Mouse (Mus musculus) E14TG2a.4 (cell line): ENCODE data around the gene Dpyd.

ENCODE experiments used
- H3K27me3 ChIP-seq: 2 replicates; pipeline ENCODE4 v1.6.1; 2014; ENCODE audit warnings: low read length, control low read depth; ENCODE audit not compliant: insufficient read depth
- H3K36me3 ChIP-seq: 2 replicates; pipeline ENCODE4 v1.6.1; 2014; ENCODE audit warnings: low read length, control low read depth; ENCODE audit not compliant: insufficient read depth
- H3K4me1 ChIP-seq: replicated peaks from 2 replicates; pipeline ENCODE4 v1.6.1; 2014; ENCODE audit warnings: low read depth, low read length, control low read depth
- H3K4me3 ChIP-seq: replicated peaks from 2 replicates; pipeline ENCODE4 v1.5.1; 2014; ENCODE audit warnings: mild to moderate bottlenecking, low read length
- H3K9me3 ChIP-seq: 2 replicates; pipeline ENCODE4 v1.6.1; 2014; ENCODE audit warnings: low read length, control low read depth
- CTCF ChIP-seq: conservative IDR thresholded peaks from 2 replicates; pipeline ENCODE4 v1.5.1; 2014; ENCODE audit warnings: low read length
- NANOG ChIP-seq: IDR thresholded peaks from 2 replicates; pipeline ENCODE4 v1.6.1; 2014; ENCODE audit warnings: borderline replicate concordance, low read length, mixed read lengths
- POU5F1 ChIP-seq: IDR thresholded peaks from 2 replicates; pipeline ENCODE4 v1.6.1; 2014; ENCODE audit warnings: low read length, borderline replicate concordance

The Dpyd gene

DNA sequence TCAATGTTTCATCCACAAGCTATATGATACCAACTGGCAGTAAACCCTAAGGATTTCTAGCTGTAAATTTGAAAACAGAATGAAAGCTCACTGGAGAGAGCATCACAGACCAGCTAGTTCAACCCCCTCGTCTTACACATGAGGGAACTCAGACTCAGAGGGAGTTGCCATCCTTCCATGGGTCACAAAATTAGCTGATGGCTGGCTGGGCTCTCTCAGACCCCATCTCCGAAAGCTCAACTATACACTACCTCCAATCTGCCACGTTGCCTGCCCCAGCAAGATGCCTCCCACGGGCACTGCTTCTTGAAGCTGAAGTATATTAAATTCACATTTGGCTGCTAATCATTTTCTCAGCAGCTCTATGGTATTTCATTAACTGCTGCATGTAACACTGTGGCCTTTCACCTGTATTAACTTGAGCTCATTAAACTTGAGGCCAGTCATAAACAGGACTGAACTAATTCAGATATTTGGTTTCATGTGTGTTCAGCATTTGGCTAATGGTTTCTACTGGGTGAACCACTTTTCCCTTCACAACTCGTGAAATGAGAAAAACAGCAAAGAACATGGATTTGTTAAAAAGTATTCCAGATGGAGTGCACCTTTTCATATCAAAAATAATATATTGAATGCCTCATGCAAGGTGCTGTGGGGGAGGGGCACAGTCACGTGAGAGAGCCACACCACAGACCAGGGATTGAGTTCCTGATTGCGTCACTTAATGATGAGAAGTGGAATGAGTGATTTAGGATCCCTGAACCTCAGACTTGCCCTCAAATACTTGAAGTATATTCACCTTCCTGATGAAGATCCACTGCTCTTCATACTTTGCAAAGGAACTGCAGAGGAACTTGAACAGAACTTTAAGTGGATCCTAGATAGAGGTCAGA is 841.2 kb downstream of the Dpyd start:
- H3K4me3 ChIP-seq: no peak overlapping the region
- no peaks in the 10 kb centered on the region for H3K36me3 ChIP-seq
- TF ChIP-seq CTCF (no peak), NANOG (no peak), POU5F1 (no peak)
- H3K4me1 ChIP-seq: no peaks in the 10 kb centered on the region
- no peaks in the 10 kb centered on the region for H3K9me3 ChIP-seq
- no peaks in the 10 kb centered on the region for H3K27me3 ChIP-seq

DNA sequence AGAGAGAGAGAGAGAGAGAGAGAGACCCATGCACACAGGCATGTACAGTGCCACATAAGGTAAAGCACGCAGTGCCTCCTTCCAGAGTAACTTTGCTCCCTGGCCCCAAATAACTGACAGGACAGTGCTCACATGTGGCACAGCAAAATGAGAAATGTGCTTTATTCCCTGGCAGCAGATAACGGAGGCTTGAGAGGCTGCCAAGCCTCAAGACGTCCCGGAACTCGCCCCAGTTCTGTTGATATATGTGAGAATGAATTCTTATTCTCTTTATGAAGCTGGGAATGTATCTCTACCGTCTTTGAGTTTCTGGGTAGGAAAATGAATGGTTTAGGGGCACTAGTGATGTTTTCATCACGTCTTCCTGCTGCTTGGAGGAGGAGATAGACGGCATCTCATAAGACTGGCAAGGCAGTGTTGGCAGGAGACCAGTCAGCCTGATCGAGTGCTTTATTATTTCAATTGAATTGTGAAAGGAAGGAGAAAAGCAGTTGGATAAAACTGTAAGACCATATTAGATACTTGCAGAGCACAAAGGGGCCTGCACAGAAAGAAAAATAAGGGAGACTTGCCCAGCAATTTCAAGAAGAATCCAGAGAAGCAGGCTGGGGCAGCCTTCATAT is 857.3 kb downstream of the Dpyd start:
- TF ChIP-seq POU5F1 (no peak), CTCF (no peak), NANOG (no peak)
- Histone ChIP-seq H3K4me3 (no peak overlapping the region), H3K9me3 (peaks cover 8% of the 10 kb centered on the region; the same call in 1 of the 2 replicates), H3K4me1 (no peaks in the 10 kb centered on the region), H3K27me3 (no peaks in the 10 kb centered on the region), H3K36me3 (no peaks in the 10 kb centered on the region)

DNA sequence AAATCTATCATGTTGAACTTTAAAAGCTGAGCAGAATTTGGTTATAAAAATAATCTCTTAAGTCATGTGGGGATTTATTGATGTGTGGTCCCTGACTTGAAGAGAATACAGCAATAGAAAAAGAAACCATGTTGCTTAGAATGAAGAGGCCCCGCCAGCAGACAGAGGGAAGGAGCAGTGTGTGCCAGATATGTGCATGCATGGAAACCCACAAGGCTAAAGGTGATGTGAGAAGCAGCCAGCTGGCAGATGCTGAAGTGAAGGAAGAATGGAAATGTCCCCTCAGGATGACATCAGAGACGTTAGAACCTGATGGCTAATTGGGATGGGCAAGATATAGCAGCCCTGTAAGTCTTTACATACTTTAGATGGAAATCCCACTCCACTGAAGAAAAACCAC is 857.8 kb downstream of the Dpyd start:
- Histone ChIP-seq H3K4me3 (no peak overlapping the region), H3K9me3 (peaks cover 8% of the 10 kb centered on the region; the same call in 1 of the 2 replicates), H3K36me3 (no peaks in the 10 kb centered on the region), H3K4me1 (no peaks in the 10 kb centered on the region), H3K27me3 (no peaks in the 10 kb centered on the region)
- TF ChIP-seq POU5F1 (no peak), NANOG (no peak), CTCF (no peak)

DNA sequence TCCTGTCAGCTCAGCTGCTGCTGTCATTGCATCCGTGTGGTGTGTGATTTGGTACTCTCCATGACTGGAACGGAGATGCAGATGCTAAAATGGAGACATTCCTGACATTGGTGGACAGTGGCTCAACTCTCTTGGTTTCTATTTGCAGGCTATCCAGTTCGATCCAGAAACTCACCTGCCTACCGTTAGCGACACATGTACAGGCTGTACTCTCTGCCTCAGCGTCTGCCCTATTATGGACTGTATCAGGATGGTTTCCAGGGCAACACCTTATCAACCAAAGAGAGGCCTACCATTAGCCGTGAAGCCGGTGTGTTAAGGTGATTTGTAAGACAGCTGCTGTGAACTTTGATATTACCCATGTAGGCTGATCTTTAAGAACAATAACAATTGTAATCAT is 869.4 kb downstream of the Dpyd start:
- no peak overlapping the region for H3K4me3 ChIP-seq
- no peaks in the 10 kb centered on the region for H3K9me3 ChIP-seq
- no peak for TF ChIP-seq NANOG
- no peak for TF ChIP-seq POU5F1
- TF ChIP-seq CTCF: no peak
- H3K4me1 ChIP-seq: no peaks in the 10 kb centered on the region
- H3K36me3 ChIP-seq: no peaks in the 10 kb centered on the region
- H3K27me3 ChIP-seq: no peaks in the 10 kb centered on the region

DNA sequence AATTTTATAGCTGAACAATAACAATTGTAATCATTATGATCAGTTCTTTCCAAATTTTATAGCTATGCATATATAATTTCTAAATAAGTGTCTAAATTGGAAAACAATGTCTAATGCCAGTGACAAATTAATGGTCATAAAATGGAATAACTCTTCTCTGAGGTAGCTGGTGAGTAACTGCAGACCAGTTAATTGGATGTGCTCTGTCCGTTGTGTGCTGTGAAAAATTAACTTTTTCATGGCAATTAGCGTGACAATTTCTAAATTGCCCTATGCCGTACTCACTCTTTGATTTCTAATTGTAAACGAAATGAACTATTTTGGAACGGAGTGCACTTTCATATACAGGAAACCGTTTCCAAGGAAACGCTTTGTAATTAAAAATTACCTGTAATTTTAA is 869.8 kb downstream of the Dpyd start:
- TF ChIP-seq CTCF (no peak), NANOG (no peak), POU5F1 (no peak)
- no peaks in the 10 kb centered on the region for H3K9me3 ChIP-seq
- H3K27me3 ChIP-seq: no peaks in the 10 kb centered on the region
- no peaks in the 10 kb centered on the region for H3K36me3 ChIP-seq
- no peak overlapping the region for H3K4me3 ChIP-seq
- H3K4me1 ChIP-seq: no peaks in the 10 kb centered on the region

DNA sequence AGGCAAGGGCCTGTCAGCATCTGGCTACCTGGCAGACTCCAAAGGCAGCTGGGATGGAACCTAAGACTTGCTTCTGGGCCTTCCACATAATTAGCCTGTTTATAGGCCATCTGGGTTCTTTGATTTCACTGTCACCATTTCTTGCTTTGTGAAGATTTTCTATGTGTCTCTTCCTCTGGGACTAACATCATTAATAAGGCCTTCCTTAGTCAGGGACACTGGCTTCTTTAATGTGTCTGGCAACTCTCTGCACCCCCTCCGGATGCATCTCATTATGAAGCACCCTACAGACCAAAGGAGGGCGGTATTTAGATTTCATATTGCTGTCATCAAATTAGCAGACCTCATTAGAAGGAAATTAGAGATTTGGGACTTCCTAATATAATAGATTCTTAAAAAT is 885.6 kb downstream of the Dpyd start:
- Histone ChIP-seq H3K36me3 (no peaks in the 10 kb centered on the region), H3K4me3 (no peak overlapping the region), H3K4me1 (no peaks in the 10 kb centered on the region), H3K27me3 (no peaks in the 10 kb centered on the region), H3K9me3 (no peaks in the 10 kb centered on the region)
- TF ChIP-seq NANOG (no peak), CTCF (no peak), POU5F1 (no peak)

DNA sequence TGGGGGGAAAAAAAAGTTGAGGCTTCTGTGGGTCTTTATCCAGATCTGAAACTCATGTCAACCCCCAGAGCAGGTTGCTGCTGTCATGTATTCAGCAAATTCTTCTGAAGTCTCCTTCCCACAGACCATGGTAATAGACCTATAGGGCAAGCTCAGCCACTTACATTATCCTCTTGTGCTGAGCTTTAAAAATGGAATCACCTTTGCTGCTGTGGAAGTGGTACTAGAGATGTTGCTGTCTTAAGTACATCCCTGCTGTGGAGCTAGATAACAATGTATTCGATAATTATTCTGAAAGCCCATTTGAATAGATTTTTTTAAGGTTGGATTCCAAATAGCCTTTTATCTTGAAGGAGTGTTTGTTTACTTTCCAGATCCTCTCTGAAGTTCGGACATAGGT is 902.1 kb downstream of the Dpyd start:
- H3K4me1 ChIP-seq: no peaks in the 10 kb centered on the region

DNA sequence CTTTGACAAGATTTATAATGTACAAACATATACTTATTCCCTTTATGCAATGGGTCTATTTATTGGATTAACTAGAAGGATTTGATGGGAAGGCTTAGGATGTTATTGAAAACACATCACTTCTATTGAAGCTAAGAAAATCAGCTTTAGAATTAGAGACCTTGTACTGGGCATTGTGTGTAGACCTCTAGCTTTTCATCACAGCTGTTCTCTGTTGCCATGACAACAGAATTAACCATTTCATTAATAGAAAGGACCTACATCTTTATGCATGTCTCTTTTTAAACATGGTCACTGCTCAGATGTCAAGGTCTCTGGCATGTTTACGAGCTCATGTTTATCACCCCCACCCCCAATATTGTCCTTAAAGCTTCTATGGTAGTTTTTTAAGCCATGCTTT is 902.5 kb downstream of the Dpyd start:
- H3K36me3 ChIP-seq: no peaks in the 10 kb centered on the region
- no peaks in the 10 kb centered on the region for H3K4me1 ChIP-seq
- no peaks in the 10 kb centered on the region for H3K27me3 ChIP-seq
- TF ChIP-seq POU5F1 (no peak), CTCF (no peak), NANOG (no peak)
- no peak overlapping the region for H3K4me3 ChIP-seq
- no peaks in the 10 kb centered on the region for H3K9me3 ChIP-seq

More for the DNA sequence above, 902.1 kb downstream of the Dpyd start:
- Histone ChIP-seq H3K36me3 (no peaks in the 10 kb centered on the region), H3K9me3 (no peaks in the 10 kb centered on the region), H3K27me3 (no peaks in the 10 kb centered on the region), H3K4me3 (no peak overlapping the region)
- TF ChIP-seq NANOG: no peak
- no peak for TF ChIP-seq POU5F1
- no peak for TF ChIP-seq CTCF
